Mouse (Mus musculus) brain, embryonic 18.5 days (tissue): ENCODE results near the gene St3gal4.

Experiments used
- DNase-seq: peaks from one replicate; pipeline ENCODE4 v3.0.0-alpha.2; 2012; ENCODE audit warnings: low read depth, low spot score

The St3gal4 gene

GRCm38 (mm10) chr9:35128995-35129418 lies 9.9 kb upstream of the St3gal4 start:
- DNase-seq = no peak

DNA sequence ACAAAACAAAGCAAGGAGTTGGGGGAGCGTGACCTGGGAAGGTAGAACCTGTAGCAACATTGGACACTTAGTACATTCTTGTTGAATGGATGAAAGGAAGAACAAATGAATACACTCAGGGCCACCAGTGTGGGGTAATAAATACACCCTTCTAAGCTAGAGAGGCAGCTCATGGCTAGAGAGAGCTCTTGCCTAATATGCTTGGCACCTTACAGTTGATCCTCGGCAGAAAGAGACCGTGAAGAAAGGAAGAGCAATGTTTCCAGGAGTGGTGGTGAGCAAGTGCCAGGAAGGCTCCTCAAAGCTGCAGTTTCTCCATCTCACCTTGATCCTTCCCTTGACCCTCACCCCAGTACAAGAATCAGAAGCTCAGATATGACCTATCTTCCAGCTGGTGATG lies 9.5 kb upstream of the St3gal4 start:
- DNase-seq = no peak

DNA sequence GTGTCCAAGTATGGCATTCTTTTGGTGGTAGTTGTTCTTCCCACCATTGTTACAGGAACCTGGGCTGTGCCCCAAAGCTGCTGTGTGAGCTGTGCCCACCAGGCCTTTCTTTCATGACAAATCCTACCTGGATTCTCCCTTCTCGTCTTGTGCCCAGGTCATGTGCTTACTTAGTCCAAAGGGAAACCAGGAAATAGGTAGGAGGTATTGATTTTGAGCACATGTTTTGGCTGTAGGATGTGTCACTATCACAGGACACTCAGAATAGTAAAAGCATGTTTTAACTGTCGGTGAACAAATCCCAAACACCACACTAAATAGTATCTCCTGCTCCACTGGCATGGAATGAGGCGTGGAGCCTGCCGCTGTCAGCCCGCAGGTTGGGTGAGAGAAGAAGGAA lies 8.5 kb upstream of the St3gal4 start:
- no peak for DNase-seq

DNA sequence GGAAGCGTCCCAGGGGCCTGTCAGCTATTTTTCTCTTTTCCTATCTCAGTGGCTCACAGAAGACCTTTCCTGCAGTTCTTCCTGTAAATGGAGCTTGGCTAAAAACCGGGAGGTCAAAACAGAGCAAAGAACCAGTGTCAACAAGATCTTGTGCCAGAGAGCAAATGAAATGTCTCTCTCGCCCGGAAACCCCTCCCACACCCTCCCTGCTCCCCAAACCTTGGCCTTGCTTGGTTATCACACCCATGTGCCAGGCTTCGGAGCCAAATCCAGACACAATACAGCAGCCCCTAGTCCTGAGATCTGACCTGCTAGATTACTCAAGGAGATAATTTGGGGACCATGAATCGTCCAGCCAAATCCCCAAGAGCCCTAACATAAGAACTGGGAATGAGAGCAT lies 8.1 kb upstream of the St3gal4 start:
- no peak for DNase-seq

DNA sequence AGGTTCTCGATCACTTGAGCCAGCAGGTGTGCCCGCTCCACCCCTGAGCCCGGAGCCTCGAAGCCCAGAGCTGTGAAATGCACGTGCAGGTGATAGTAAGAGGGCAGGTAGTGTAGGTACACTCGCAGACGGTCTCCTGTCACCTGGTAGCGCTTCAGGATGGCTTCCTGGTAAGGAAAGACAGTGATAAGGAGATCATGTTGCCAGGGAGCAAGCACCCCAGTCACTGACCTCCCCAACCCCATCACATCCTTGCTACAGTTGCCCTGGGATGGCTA lies 5.5 kb upstream of the St3gal4 start:
- no peak for DNase-seq

DNA sequence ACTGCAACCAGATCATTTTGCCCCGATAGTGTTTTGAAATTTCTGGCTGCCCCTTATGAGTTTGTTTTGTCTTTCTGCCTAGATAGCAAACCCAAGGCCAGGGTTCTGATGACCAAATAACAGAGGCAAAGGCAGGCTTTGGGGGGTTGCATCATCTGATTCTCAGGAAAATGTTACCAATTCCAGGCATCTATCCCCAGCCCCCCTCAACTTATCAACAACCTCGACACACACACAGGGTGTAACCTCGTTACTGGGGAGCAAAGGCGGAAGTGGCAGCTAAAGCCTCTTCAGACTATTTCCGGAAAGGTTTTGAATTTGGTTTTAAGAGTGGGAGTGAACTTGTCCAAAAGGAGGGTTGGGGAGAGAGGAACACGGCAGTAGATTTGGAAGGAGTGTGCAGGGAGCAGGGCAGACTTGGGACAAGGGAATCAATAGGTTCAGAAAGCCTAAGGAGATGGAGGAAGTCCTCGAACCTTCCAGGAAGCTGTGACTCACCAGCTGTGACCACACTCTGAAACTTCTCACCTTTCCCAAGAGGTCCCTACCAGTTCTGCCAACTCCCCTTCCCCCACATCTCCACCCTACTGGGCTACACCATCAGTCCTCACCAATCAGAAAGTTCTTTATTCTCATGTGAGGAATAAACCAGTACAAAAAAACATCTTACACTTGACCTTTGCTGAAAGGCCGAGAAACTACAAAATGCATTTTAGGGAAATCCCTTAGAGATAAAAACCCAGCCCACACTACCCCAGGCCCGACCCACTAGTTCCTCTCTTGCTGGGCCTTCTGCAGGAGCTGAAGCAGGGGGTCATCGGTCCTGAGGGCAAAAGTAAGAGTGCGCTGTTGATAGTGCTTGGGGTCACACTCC lies 5.0 kb upstream of the St3gal4 start:
- no peak for DNase-seq

GRCm38 (mm10) chr9:35123456-35123803 lies 4.4 kb upstream of the St3gal4 start:
- DNase-seq = no peak

- DNase-seq = no peak
These were observed 3.6 kb upstream of the St3gal4 start for GRCm38 (mm10) chr9:35122551-35123266.

GRCm38 (mm10) chr9:35118563-35118962 lies 505 bp downstream of the St3gal4 start:
- DNase-seq = no peak

- no peak for DNase-seq
These were observed 1.4 kb downstream of the St3gal4 start for GRCm38 (mm10) chr9:35117384-35118295.

DNA sequence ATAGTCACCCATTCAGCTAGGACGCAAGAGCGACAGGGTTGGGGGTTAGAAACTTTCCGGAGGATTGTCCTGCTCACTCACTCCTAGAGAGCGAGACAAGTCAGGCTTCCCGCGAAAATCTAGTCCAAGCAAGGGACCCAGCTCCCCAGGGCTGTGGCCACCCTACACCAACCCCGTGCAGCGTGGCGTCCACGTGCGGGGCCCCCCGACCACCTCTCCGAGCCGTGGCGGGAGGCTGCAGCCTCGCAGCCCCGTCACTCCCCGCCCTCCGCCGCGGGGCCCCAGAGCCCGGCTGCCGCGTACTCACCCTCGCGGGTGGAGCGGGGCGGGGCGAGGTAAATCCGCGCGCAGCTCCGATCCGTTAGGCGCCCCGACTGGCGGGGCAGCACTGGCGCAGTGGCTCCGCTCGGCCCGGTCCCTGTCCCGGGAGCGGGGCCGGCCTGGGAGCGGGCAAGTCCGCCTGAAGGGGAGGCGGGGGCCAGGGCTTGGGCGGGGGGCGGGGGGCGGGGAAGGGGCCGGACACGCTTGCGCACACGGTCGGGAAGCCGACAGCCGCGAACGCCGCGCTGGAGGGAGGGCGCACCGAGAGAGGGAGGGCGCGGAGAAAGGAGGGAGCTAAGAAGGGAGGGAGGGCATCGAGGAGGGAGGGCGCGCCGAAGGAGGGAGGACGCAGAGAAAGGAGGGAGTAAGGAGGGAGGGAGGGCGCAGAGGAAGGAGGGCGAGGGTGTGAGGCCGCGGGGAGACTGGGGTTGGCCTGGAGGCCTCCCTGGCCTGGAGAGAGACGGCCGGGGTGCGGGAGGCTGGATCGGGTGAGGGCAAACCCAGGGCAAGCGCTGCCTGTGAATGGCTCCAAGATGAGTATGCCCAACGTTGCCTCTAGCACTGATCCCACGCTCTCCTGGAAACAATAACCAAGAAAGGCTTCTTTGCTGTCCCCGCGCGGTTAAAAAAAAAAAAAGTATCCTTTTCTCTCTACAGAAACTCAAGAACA lies 2.4 kb downstream of the St3gal4 start:
- DNase-seq = peak; percentile 73

GRCm38 (mm10) chr9:35115804-35116203 lies 3.3 kb downstream of the St3gal4 start:
- no peak for DNase-seq

DNA sequence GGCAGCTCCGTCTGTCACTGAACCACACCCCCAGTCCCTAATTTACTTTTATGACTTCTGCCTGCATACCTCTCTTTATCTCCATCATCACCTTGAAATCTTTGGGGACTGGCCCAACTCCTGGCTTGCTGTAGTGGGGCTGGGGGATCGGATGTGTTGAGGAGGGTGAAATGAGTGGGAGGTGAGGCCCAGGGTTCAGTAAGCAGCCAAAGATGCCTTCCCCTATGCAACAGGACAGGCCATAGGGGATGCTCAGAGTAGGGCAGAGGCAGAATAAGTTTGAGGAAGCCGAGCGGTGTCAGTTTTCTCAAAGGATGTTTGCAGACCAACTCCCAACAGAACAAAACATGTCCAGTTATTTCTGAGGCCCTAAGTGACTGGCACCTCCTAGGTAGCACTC lies 3.8 kb downstream of the St3gal4 start:
- no peak for DNase-seq

GRCm38 (mm10) chr9:35114234-35114633 lies 4.8 kb downstream of the St3gal4 start:
- DNase-seq = no peak

DNA sequence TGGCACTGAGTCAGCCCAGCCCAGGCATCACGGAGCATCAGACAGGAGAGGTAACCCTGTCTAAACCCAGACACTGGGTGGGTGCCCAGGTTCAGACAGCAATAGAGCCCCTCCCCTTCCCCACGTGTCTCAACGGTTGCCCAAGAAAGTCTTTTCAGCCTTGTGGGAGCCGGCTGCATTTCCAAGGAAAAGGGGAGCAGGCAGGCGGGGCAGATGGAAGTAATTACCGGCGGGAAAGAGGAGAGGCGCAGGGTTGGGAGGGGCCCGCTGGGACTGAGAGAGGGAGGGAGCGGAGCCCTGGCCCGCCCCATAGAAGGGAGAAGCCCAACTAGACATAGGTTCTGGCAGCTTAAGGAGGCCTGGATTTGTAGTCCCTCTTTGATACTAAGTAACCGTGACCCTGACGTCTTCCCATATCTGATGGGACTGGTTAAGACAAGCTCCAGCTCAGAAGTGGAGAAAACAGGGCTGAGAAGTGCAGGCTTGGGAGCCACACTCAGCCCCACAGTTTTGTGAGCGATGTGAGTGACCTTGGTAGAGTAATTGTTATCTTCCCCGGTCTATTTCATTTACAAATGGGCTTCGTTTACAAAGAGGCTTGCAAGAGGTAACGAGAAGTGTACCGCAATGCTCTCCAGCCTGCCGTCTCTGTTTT lies 7.0 kb downstream of the St3gal4 start:
- DNase-seq = no peak

DNA sequence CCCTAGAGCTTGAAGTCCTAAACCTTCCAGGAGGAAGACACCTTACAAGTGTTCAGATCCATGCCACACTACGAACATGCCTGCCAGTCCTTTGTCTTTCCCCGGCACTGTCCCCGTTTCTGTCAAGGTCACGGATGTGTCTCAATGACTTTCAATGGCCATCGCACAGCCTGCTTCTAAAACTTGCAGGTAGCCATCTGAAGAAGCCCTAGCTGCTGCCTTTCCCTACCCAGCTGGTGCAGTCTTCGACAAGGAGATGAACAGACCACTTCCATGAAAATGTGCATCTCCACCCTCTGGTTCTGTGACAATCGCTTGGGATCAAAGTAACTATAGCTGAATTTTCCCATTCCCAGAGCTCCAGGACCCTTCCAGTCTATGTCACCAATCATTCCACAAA lies 7.6 kb downstream of the St3gal4 start:
- no peak for DNase-seq

DNA sequence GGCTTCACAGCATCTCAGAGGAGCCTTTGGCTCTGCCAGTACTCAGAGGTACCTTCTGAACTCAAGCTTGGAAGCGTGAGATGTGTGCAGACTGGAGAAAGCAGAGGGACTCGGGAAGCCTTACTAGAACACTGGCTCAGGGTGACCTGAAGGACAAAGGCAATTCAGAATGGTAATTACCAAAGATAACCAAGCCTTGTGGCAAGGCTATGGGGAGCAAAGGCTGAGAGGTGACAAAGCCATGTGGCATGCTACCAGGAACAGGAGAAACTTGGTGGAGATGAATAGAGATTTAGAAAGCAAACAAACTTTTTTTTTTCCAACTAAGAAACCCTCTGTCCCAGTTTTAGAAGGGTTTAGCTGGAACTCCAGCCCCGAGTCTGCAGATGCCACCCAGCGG lies 8.5 kb downstream of the St3gal4 start:
- no peak for DNase-seq

GRCm38 (mm10) chr9:35110051-35110450 lies 9.0 kb downstream of the St3gal4 start:
- no peak for DNase-seq

DNA sequence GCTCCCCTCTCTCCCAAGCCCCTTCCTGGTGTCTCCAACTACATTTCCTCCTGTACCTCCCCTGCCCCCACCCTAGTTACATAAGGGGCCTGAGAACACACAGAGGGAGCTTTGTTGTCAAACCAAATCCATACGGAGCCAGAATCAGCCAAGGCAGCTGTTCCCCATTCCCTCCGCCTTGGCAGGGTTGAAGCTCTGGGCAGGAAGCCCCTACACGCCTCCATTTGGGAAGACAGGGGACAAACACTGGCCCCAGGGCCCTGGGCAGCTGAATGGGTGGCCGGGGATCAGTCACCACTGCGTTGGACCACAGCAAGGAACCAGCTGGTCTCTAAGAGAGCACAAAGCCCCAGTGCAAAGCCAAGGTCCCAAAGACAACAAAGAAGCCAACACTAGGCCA lies 10.2 kb downstream of the St3gal4 start:
- peak; percentile 62 for DNase-seq

- DNase-seq = no peak
These were observed 11.0 kb downstream of the St3gal4 start for GRCm38 (mm10) chr9:35108066-35108465.

DNA sequence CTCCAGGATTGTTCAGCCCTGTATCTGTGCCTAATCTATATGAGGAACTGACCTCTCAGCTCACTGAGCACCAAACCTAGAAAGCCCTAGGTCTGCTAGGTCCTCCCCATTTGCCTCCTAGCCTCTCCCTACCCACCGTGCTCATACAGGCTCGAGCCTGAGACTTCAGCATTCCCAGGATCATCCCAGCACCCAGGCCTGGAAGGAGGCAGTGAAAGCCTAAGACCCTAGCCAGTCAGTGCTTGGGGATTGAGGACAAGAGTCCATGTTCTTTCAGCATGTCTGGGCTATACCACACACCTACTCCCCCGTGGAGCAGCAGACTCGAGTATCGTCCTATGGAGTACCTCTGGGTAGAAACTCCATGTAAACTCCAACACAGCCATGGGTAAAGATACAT lies 11.7 kb downstream of the St3gal4 start:
- DNase-seq = no peak
